Mouse (Mus musculus) limb, embryonic 11.5 days (tissue): Measurements from ENCODE around the gene Tbc1d20. TPM values are rescaled to one million over a fixed set of nuclear protein-coding genes. Genes with fewer than 3 reads are reported as not detected.
"Not testable (repeated sequence)": the region's sequence is repeated elsewhere in the genome, so short reads cannot be mapped to it uniquely, and the experiment has no call there.

Experiments
- ATAC-seq: fragments of 200-750 bp; cut with Nextera tagmentation; 2 replicates; pipeline ENCODE4 v1.8.0; 2017; ENCODE audit warnings: low read depth; ENCODE audit not compliant: insufficient number of reproducible peaks, low FRiP score, low TSS enrichment
- DNase-seq: peaks from one replicate; pipeline ENCODE4 v3.0.0-alpha.2; 2015; ENCODE audit warnings: low spot score
- H3K27ac ChIP-seq: fragments of 300-500 bp; sonication (generic); replicated peaks from 2 replicates; pipeline ENCODE4 v1.5.1; 2014; ENCODE audit warnings: low read depth, mild to moderate bottlenecking, low read length
- H3K27me3 ChIP-seq: fragments of 300-500 bp; sonication (generic); 2 replicates; pipeline ENCODE4 v1.6.1; 2014; ENCODE audit warnings: mild to moderate bottlenecking, low read length, mixed read lengths; ENCODE audit not compliant: control insufficient read depth, insufficient read depth
- H3K36me3 ChIP-seq: fragments of 300-500 bp; sonication (generic); 2 replicates; pipeline ENCODE4 v1.6.1; 2014; ENCODE audit warnings: mild to moderate bottlenecking, low read length, moderate library complexity, mixed read lengths; ENCODE audit not compliant: control insufficient read depth, insufficient read depth
- H3K4me1 ChIP-seq: fragments of 300-500 bp; sonication (generic); 2 replicates; pipeline ENCODE4 v1.6.1; 2014; ENCODE audit warnings: low read length, mixed read lengths; ENCODE audit not compliant: control insufficient read depth, insufficient read depth
- H3K4me2 ChIP-seq: fragments of 300-500 bp; sonication (generic); 2 replicates; pipeline ENCODE4 v1.6.1; 2014; ENCODE audit warnings: low read depth, mild to moderate bottlenecking, moderate library complexity; ENCODE audit not compliant: severe bottlenecking
- H3K4me3 ChIP-seq: fragments of 300-500 bp; sonication (generic); 2 replicates; pipeline ENCODE4 v1.5.1; 2014; ENCODE audit warnings: low read depth, low read length
- H3K9ac ChIP-seq: fragments of 300-500 bp; sonication (generic); 2 replicates; pipeline ENCODE4 v1.6.1; 2014; ENCODE audit warnings: mild to moderate bottlenecking, low read length
- H3K9me3 ChIP-seq: fragments of 300-500 bp; sonication (generic); 2 replicates; pipeline ENCODE4 v1.6.1; 2016; ENCODE audit warnings: low read length; ENCODE audit not compliant: control insufficient read depth
- WGBS: fragments of 180-500 bp; shearing (Covaris S2); extraction: QIAGEN DNeasy Blood & Tissue Kit; methylation state at CpG from one replicate; pipeline ENCODE4 v1.1.7; 2014; 5-methylcytosine and 5-hydroxymethylcytosine counted together
- polyA plus RNA-seq: library from polyadenylated mRNA; unstranded; fragments of >200 nt; fragmentation: Nextera tagmentation; extraction: Ambion mirVana; gene quantifications from 2 replicates; pipeline ENCODE4 v1.2.1, GENCODE M21; 2014

Gene Tbc1d20
- polyA plus RNA-seq, 1 experiment from 2014 or later, result 30.5 TPM

DNA sequence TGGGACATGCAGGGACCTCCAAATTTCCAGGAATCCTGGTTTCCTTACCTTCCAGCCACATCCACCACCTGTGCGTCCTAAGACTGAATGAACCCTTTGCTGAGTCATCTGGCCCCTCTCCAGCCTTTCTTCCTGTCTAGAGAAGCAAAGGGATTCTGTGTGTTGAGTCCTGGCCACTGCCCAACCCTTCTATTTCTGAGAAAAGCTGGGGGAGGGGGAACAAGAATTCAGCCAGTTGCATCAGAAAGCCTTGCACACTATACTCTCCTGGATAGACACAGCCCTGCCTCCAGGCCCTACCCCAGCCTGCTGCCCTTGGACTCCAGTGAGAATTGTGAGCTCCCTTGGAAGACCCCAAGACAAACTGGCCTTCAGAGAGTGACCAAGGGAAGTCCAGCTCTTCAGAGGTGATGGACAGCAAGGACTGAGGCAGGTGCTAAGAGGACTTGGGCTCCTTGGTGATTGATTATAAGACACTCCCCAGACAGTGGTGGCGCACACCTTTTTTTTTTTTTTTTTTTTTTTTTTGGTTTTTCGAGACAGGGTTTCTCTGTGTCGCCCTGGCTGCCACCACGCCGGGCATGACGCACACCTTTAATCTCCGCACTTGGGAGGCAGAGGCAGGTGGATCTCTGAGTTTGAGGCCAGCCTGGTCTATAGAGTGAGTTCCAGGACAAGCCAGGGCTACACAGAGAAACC lies 56.4 kb downstream of the Tbc1d20 start:
- Histone ChIP-seq H3K27me3 (no peaks in the 10 kb centered on the region), H3K4me2 (no peak overlapping the region), H3K9me3 (no peaks in the 10 kb centered on the region), H3K4me3 (no peak overlapping the region), H3K4me1 (no peaks in the 10 kb centered on the region), H3K27ac (no peak overlapping the region), H3K36me3 (no peaks in the 10 kb centered on the region), H3K9ac (no peak overlapping the region)
- ATAC-seq (no peak), DNase-seq (no peak)
- 89% methylated on average over 8 of the region's 8 CpGs for whole genome bisulfite sequencing

GRCm38 (mm10) chr2:152357254-152357653 lies 63.6 kb downstream of the Tbc1d20 start:
- 88% methylated on average over 3 of the region's 3 CpGs for WGBS
- Histone ChIP-seq H3K4me2 (no peak overlapping the region), H3K9me3 (no peaks in the 10 kb centered on the region), H3K36me3 (no peaks in the 10 kb centered on the region), H3K9ac (no peak overlapping the region), H3K4me3 (no peak overlapping the region), H3K27ac (no peak overlapping the region), H3K27me3 (no peaks in the 10 kb centered on the region), H3K4me1 (no peaks in the 10 kb centered on the region)
- DNase-seq, result no peak
- ATAC-seq, result no peak

DNA sequence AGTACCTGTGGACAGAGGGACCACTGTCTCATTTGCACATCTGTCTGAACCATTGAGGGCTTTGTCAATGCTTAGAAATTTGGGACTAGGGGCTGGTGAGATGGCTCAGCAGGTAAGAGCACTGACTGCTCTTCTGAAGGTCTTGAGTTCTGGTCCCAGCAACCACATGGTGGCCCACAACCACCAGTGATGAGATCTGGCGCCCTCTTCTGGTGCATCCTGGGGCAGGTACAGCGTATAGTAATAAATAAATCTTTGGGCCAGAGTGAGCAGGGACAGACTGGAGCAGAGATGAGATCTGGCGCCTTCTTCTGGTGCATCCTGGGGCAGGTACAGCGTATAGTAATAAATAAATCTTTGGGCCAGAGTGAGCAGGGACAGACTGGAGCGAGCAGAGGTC lies 65.3 kb downstream of the Tbc1d20 start:
- H3K4me3 ChIP-seq, ATAC-seq, H3K9ac ChIP-seq, H3K27me3 ChIP-seq, H3K4me2 ChIP-seq, H3K36me3 ChIP-seq, DNase-seq, H3K9me3 ChIP-seq, H3K27ac ChIP-seq, H3K4me1 ChIP-seq: not testable (repeated sequence)
- 72% methylated on average over 5 of the region's 5 CpGs for WGBS

GRCm38 (mm10) chr2:152359616-152360015 lies 66.0 kb downstream of the Tbc1d20 start:
- no peaks in the 10 kb centered on the region for H3K9me3 ChIP-seq
- H3K27ac ChIP-seq, result no peak overlapping the region
- ATAC-seq, result no peak
- WGBS, result 70% methylated on average over 5 of the region's 5 CpGs
- H3K4me3 ChIP-seq, result no peak overlapping the region
- no peaks in the 10 kb centered on the region for H3K4me1 ChIP-seq
- no peaks in the 10 kb centered on the region for H3K27me3 ChIP-seq
- H3K9ac ChIP-seq, result no peak overlapping the region
- no peaks in the 10 kb centered on the region for H3K36me3 ChIP-seq
- no peak overlapping the region for H3K4me2 ChIP-seq
- no peak for DNase-seq

GRCm38 (mm10) chr2:152360271-152360775 lies 66.7 kb downstream of the Tbc1d20 start:
- ATAC-seq (no peak), DNase-seq (no peak)
- Histone ChIP-seq H3K4me2 (no peak overlapping the region), H3K27ac (no peak overlapping the region), H3K9me3 (no peaks in the 10 kb centered on the region), H3K4me1 (no peaks in the 10 kb centered on the region), H3K9ac (no peak overlapping the region), H3K27me3 (no peaks in the 10 kb centered on the region), H3K4me3 (no peak overlapping the region), H3K36me3 (no peaks in the 10 kb centered on the region)
- WGBS, result 64% methylated on average over 7 of the region's 7 CpGs

DNA sequence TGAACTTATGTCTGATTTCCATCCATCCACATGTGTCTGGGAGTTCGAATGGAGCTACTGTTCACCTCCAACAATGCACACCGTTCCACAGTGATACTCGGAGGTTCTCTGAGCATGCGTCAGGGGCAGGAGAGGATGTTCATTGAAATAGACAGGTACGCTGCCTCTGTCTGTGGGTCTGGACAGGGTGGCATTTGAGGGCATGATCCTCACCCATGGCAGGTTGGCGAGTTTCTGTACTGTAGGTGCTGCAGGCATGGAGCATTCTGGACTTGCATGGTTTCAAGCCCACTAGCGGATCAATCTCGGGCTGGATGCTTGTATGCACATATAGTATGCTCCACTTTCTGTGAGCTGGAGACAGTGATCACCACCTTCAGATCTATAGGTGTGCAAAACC lies 67.6 kb downstream of the Tbc1d20 start:
- 88% methylated on average over 8 of the region's 8 CpGs for WGBS
- no peaks in the 10 kb centered on the region for H3K36me3 ChIP-seq
- DNase-seq (no peak), ATAC-seq (no peak)
- no peak overlapping the region for H3K9ac ChIP-seq
- H3K4me1 ChIP-seq, result no peaks in the 10 kb centered on the region
- no peaks in the 10 kb centered on the region for H3K27me3 ChIP-seq
- no peak overlapping the region for H3K27ac ChIP-seq
- H3K4me3 ChIP-seq, result no peak overlapping the region
- no peaks in the 10 kb centered on the region for H3K9me3 ChIP-seq
- no peak overlapping the region for H3K4me2 ChIP-seq

Other genes starting within 250 kb of the Tbc1d20 start
- 0.07 TPM in 1 of 2 replicates, not detected in the other for gene Scrt2, start 212.3 kb upstream of the Tbc1d20 start, polyA plus RNA-seq
- gene Srxn1, start 188.3 kb upstream of the Tbc1d20 start, polyA plus RNA-seq, result 8.2 and 8.9 TPM in 2 replicates
- gene Tcf15, start 150.3 kb upstream of the Tbc1d20 start, polyA plus RNA-seq, result 20.2 and 25.2 TPM in 2 replicates
- gene Csnk2a1, start 67.0 kb upstream of the Tbc1d20 start, polyA plus RNA-seq, result 65.9 and 86.5 TPM in 2 replicates
- 66.6 and 67.4 TPM in 2 replicates for gene Rbck1, start 38.8 kb downstream of the Tbc1d20 start, polyA plus RNA-seq
- gene Trib3, start 50.2 kb downstream of the Tbc1d20 start, polyA plus RNA-seq, result 1.4 and 1.8 TPM in 2 replicates
- 1.8 and 2.2 TPM in 2 replicates for gene Nrsn2, start 82.8 kb downstream of the Tbc1d20 start, polyA plus RNA-seq
- 21.1 and 21.8 TPM in 2 replicates for gene Sox12, start 104.2 kb downstream of the Tbc1d20 start, polyA plus RNA-seq
- gene Zcchc3, start 121.2 kb downstream of the Tbc1d20 start, polyA plus RNA-seq, result 69.4 and 75.8 TPM in 2 replicates
- gene 6820408C15Rik, start 121.8 kb downstream of the Tbc1d20 start, polyA plus RNA-seq, result 0.15 and 0.54 TPM in 2 replicates
- not detected in 2 replicates for gene Defb23, start 170.8 kb downstream of the Tbc1d20 start, polyA plus RNA-seq
- not detected in 2 replicates for gene Defb20, start 183.2 kb downstream of the Tbc1d20 start, polyA plus RNA-seq
- not detected in 2 replicates for gene Defb22, start 196.3 kb downstream of the Tbc1d20 start, polyA plus RNA-seq
- gene Defb26, start 217.9 kb downstream of the Tbc1d20 start, polyA plus RNA-seq, result not detected in 2 replicates
- gene Defb28, start 224.4 kb downstream of the Tbc1d20 start, polyA plus RNA-seq, result not detected in 2 replicates
- gene Defb29, start 246.3 kb downstream of the Tbc1d20 start, polyA plus RNA-seq, result not detected in 2 replicates